Mouse (Mus musculus): ENCODE measurements at regions not wholly inside any gene's neighbourhood (a gene's known extent, or its start where the extent isn't known, plus 50 kb on each side); places are given as distances from the start of the nearest gene placed in this dataset.

DNA sequence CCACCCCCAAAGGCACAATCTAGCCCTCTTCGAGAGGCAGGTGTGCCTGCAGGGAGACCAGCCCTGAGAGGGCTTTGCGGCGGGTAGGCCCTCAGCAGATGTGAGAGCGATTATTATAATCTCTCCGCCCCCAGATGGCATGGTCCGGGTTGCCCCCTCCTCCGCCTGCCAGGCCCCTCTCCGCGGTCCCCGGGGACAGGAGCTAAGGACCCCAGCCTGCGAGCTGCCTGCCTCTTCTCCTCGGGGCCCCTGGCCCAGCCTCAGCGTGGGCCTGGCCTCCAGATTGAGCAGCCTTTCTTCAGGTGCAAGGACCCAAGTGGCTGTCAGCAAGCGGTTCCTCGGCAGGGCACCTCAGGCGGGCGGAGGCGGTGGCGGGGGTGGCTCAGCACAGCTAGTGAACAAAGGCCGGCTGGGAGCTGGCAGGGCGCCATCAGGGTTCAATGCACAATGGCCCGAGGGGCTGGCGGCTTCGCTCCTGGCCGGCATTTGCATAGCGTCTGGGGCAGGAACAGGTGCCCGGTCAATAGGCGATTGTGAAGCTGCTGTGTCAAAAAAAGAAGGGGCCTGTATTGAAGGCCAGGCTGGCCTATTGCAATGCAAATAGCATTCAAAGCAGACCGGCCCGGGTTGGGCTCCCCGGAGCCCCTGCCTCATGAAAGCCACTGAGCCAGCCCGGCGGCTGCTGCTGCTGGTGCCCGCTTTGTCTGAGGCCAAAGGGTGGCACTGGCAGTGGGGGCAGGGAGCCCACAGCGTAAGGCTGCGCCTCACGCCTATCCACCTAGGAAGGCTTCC is 141.1 kb upstream of the Zmiz1 start:
- DNase-seq = peak; percentile 77
- peak overlapping the region; percentile 39 for H3K4me3 ChIP-seq
- TF ChIP-seq CTCF (IDR thresholded peaks at IDR 0.05) = no peak
- intact Hi-C loops (cut with DNase I) = no loop called here
- no peak overlapping the region for H3K27ac ChIP-seq

DNA sequence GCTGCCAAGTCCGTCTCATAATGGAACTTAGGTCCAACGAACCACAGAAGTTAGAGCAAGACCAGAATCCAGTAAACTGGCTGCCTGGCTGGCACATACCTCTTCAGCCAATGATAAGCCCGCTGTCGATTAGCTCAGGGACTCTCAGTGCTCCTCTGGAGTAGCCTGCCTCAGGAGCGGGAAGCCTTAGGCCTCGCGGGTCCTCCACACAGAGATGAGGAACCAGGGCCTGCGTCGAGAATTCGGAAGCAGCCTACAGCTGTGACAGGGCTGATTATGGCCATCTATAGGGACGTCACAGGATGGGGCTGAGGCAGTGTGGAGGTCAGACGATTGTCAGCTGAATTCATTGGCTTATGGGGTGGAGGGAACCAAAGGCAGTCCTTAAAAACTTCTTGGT is 140.1 kb upstream of the Zmiz1 start:
- Histone ChIP-seq H3K27ac (no peak overlapping the region), H3K4me3 (no peak overlapping the region)
- intact Hi-C loops (cut with DNase I) = no loop called here
- no peak for DNase-seq
- no peak for TF ChIP-seq CTCF (IDR thresholded peaks at IDR 0.05)

DNA sequence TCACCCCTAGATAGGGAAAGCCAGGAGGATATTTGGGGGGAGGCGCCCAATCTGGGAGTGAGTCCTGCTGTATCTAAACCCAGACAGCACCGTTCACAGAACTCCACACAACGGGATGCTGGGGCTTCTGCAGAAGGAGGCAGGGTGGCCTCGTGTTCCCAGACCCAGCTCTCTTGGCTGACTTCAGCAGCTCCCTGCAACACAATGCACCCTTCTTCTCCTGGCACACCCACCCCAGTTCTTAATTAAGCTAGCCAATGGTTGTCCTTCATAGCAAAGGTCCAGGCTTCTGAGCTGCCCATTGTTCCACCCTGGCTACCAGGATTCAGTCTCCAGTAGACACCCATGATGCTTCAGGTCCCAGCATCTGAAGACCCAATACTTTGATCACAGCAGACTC is 138.8 kb upstream of the Zmiz1 start:
- Histone ChIP-seq H3K27ac (no peak overlapping the region), H3K4me3 (no peak overlapping the region)
- no peak for TF ChIP-seq CTCF (IDR thresholded peaks at IDR 0.05)
- no peak for DNase-seq
- intact Hi-C loops (cut with DNase I) = no loop called here

DNA sequence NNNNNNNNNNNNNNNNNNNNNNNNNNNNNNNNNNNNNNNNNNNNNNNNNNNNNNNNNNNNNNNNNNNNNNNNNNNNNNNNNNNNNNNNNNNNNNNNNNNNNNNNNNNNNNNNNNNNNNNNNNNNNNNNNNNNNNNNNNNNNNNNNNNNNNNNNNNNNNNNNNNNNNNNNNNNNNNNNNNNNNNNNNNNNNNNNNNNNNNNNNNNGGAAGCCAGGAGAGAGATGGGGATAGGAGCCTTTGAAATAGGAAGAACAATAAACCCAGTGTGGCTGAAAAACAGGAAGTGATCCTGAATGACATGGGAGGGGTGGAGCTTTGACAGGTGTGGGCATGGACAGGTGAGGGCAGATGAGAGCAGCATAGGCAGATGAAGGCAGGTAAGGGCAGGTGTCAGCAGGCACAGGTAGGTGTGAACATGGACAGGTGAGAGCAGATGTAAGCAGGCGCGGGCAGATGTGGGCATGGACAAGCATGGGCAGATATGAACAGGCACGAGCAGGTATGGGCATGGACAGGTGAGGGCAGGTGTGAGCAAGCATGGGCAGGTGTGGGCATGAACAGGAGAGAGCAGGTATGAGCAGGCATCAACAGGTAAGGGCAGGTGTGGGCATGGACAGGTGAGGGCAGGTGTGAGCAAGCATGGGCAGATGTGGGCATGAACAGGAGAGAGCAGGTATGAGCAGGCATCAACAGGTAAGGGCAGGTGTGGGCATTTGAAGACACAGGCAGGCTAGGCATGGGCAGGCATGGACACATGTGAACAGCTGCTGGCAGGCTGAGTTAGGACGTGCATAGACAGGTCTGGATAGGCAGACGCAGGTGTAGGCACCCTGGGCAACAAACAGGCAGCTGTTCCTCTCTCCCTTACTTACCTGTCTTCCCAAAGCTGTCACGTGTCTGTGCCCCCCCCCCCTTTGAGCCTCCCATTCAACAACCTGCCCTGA is 135.2 kb upstream of the Zmiz1 start:
- no peak overlapping the region for H3K27ac ChIP-seq
- no peak overlapping the region for H3K4me3 ChIP-seq
- TF ChIP-seq CTCF (IDR thresholded peaks at IDR 0.05) = no peak
- intact Hi-C loops (cut with DNase I) = no loop called here
- DNase-seq = no peak

DNA sequence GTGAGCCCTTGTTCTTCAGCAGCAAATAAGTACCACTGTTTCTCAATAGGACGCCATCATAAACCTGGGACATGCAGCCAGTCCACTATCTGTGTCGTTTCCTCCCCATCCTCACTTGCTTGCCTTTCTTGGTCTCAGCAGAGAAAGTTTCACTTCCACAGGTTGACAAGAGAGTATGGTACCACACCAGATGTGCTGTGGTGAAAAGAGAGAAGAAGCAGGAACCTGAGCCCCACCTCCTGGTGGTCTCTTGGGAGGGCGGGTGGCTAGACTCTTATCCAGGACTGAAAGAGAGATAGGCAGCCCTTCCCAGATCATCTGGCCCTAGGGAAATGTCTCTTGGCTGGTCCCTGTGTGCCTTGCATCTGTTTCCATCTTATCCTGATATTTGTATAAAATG is 133.1 kb upstream of the Zmiz1 start:
- intact Hi-C loops (cut with DNase I) = no loop called here
- DNase-seq = no peak
- no peak overlapping the region for H3K4me3 ChIP-seq
- H3K27ac ChIP-seq = no peak overlapping the region
- no peak for TF ChIP-seq CTCF (IDR thresholded peaks at IDR 0.05)

DNA sequence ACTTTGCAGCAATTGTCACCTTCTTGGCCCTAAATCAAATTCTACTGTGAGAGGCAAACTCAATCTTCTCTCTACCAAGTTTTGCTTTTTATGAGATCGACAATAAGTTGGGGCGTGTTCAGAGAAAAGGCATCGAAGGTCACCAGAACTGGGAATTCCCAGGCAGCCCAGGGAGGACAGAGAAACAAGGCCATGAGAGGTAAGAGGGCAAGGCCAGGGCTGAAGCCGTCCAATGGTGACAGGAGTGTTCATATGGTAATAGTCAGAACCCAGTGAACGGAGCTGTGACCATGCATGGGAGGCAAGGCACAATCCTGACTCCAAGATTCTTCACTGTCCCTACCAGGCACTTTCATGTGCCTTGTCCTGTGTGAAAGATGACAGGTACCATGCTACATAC is 130.8 kb upstream of the Zmiz1 start:
- no peak overlapping the region for H3K27ac ChIP-seq
- no peak for DNase-seq
- intact Hi-C loops (cut with DNase I) = no loop called here
- no peak overlapping the region for H3K4me3 ChIP-seq
- TF ChIP-seq CTCF (IDR thresholded peaks at IDR 0.05) = no peak

DNA sequence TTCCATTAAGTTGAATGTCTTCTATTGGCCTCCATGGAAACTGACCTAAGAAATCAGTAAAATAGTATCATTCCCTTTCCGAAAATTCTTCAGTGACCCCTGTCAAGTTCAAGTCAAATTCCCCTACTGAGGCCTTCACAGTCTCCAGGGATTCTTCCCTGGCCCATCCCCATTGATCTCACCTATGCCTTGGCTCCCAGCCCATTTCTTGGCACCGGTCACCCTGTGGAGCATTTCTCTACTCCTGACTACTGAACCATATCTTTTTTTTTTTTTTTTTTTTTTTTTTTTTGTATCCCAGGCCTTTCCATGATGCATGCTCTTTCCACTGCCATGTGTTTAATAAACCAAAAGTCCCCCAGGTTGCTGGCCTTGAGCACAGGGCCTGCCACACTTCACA is 124.8 kb upstream of the Zmiz1 start:
- Histone ChIP-seq H3K27ac (no peak overlapping the region), H3K4me3 (no peak overlapping the region)
- DNase-seq = no peak
- intact Hi-C loops (cut with DNase I) = no loop called here
- no peak for TF ChIP-seq CTCF (IDR thresholded peaks at IDR 0.05)

DNA sequence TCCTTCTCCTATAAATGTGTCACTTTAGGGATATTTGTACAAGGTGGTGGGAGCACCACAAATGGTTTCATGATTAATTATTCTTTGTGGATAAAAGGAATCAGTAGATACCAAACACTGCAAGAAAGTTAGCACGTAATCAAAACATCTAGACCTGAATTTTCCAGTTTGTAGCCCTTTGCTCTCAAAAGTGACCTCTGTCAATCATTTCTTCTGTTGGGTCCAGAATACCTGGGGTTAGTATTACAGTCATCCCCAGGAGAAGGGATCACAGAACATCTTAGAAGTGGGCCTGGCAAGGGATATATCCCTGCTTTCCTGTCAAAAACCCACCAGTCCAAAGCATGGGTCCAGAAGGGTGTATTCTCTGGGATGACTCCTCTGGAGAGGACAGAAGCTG is 122.1 kb upstream of the Zmiz1 start:
- intact Hi-C loops (cut with DNase I) = no loop called here
- no peak overlapping the region for H3K4me3 ChIP-seq
- TF ChIP-seq CTCF (IDR thresholded peaks at IDR 0.05) = no peak
- DNase-seq = no peak
- no peak overlapping the region for H3K27ac ChIP-seq

DNA sequence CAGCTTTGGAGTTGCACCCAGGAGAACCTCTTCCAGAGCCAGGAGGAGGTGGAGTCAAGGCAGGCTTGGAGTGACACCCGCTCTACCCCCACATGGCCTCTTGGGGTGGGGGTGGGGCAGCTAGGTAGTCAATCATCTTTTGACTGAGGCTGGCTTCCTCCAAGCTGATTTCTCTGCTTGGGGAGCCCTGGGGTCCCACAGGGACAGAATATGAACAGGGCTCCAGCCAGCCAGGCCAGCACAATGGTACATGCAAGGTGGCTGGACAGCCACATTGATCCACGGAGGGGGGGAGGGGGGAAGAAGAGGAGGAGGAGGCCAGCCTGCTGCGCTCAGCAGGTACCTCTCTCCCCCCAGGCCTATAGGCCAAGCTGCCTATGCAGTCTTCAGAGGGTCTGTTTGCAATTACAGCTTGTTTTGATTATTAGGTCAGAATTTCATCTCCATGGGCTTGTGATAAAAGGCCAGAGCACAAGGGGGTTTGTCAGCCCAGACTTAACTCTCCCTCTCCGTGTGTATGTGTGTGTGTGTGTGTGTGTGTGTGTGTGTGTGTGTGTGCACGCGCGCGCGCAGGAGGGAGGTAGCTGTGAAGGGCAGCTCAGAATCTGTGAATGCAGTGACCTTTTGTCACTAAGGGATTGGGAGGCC is 120.5 kb upstream of the Zmiz1 start:
- no peak for TF ChIP-seq CTCF (IDR thresholded peaks at IDR 0.05)
- Histone ChIP-seq H3K27ac (peak overlapping the region; percentile 16; the same call in 1 of the 2 replicates), H3K4me3 (no peak overlapping the region)
- DNase-seq = peak; percentile 44
- intact Hi-C loops (cut with DNase I) = no loop called here

DNA sequence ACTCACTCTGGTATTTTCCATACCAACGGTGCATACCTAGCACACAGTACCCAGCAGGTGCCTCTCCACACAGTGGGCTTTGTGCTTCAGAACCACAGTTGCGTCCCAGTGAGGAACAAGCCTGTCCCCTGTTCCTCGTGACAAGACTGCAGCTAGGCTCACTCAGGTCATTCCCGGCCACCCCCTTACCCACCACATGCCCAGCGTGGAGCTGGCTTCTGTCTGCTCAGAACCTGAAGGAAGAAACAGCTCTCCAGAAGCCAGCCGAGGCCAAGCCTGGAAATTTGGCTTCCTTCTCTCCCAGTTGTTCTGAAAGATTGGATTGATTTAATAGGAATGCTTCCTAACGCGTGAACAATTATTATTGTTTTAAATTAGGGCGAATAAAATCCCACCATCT is 118.1 kb upstream of the Zmiz1 start:
- intact Hi-C loops (cut with DNase I) = no loop called here
- H3K4me3 ChIP-seq = no peak overlapping the region
- H3K27ac ChIP-seq = no peak overlapping the region
- no peak for DNase-seq
- TF ChIP-seq CTCF (IDR thresholded peaks at IDR 0.05) = no peak

DNA sequence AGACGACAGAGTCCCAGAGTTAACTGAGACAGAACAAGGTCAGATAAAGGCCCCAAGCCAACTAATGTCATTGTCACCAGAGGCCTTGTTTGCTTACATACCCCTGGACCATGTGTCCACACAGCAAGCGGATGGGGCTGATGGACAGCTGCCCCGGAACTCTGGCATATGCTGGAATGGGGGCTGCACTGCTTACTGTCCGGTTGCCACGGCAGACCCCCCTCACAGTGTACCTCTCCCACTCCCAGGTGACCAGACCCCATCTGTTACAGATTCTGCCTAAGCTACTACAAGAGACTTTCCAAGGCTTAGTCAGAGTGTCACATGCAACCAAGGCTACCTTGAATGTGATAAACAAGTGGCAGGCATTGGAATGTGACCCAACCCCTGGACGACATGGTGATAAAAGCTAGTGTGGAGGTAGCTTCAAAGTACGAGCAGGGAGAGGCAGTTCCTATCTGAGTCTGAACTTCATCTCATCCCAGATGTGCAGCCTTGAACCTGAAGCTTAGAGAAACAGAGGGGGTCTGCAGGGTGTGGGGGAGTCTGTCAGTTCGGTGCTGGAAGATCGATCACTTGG is 117.0 kb upstream of the Zmiz1 start:
- DNase-seq = no peak
- no peak overlapping the region for H3K4me3 ChIP-seq
- TF ChIP-seq CTCF (IDR thresholded peaks at IDR 0.05) = no peak
- H3K27ac ChIP-seq = no peak overlapping the region
- intact Hi-C loops (cut with DNase I) = no loop called here

DNA sequence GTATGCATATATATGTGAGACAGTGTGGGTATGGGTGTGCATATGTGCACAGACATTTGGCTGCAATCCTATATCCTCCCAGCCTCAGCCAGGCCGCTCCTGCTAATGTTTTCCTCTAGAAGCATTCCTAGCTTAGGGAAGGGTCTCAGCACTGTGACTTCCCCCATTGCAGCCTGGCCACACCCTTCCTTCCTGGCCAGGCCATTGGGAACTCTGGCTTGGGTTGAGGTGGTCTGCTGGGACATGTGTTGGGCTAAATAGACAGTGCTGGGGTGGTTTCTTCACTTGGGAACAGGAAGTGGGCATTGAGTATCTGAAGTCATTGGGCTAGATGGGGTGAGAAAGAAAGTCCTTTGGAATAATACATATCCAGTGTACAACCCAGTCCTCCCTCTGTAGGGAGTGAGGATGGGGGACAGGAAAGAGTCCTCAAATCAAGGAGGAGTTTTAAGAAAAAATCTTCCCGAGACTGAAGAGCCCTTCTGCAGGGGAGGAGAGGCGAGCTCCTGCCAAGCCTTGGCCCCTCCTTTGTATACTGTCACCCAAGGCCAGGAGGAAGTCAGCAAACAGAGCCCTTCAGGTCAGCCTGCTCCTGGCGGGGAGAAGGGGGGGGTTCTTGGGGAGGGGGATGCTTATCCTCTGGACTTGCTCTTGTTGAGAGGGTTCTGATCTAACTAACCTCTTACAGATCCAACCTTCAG is 116.0 kb upstream of the Zmiz1 start:
- TF ChIP-seq CTCF (IDR thresholded peaks at IDR 0.05) = no peak
- Histone ChIP-seq H3K27ac (peak overlapping the region; percentile 35; the same call in 1 of the 2 replicates), H3K4me3 (no peak overlapping the region)
- intact Hi-C loops (cut with DNase I) = no loop called here
- DNase-seq = no peak
